Mouse (Mus musculus): Measurements from ENCODE around the gene 4930415O20Rik. TPM values are rescaled to one million over a fixed set of nuclear protein-coding genes. Genes with fewer than 3 reads are reported as not detected.

4930415O20Rik gene
- polyA plus RNA-seq, 1 experiment from 2014 or later: not detected

DNA sequence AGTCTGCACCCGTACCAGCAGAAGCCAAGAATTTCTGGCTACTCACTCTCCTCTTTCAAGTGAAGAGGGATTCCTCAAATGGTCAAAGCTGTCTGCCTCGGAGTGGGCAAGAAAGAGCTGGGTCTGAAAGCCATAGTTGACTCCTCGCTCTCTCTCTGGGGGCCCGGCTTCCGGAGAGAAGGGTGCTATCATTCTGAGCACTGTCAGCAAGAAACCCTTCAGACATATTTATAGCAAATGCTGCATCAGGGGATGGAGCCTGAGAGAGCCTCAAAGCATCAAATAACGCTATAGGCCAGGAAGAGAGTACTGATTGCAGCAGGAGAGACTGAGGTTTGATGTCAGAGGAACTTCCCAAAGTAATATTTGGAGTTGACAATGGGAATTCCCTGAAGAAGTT, 58.7 kb downstream of the 4930415O20Rik start:
- DNase-seq (ENCODE audit: low spot score): no peak

DNA sequence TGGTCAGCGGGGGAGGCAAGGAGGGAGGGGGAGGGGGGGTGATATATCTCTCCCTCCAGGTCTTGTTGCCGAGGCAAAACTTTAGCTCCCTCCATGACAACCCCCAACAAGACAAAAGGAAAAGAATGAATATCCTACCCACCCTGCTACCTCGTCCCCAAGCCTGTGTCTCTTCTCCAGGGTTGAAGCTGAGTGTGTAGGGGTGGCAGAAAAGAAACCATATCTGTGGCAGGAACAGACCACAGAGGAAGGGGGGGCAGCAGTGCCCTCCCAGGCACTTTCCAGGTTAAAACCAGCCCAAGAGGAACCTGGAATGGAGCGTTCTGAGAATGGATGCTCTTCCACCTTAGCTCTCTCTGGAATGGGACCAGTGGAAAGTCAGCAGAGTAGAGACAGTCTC, 59.7 kb downstream of the 4930415O20Rik start, which contains the start of gene Cacnb3:
Cacnb3 (plus strand) TSS at position 301 of the 400 bp plus-strand sequence.
- no peak for DNase-seq (ENCODE audit: low spot score)

DNA sequence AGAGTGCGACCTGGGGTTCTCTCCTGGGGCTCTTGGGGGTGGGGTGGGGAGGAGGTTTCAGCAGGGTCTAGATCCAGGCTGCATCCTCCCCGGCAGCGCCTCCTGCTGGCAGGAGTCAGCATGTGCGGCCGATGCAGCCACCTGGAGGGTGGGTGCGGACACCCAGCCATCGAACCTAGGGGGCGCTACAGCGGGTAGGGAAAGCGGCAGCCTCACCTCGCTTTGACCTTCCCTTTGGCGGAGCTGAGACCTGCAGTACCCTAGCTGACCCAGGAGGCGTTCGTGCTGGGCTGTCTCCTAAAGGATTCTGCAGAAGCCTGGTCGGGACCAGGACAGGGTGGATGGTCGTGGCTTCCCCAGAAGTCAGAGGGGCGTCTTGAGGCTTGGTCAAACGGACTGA, 60.7 kb downstream of the 4930415O20Rik start:
- peak; percentile 90 for DNase-seq (ENCODE audit: low spot score)

DNA sequence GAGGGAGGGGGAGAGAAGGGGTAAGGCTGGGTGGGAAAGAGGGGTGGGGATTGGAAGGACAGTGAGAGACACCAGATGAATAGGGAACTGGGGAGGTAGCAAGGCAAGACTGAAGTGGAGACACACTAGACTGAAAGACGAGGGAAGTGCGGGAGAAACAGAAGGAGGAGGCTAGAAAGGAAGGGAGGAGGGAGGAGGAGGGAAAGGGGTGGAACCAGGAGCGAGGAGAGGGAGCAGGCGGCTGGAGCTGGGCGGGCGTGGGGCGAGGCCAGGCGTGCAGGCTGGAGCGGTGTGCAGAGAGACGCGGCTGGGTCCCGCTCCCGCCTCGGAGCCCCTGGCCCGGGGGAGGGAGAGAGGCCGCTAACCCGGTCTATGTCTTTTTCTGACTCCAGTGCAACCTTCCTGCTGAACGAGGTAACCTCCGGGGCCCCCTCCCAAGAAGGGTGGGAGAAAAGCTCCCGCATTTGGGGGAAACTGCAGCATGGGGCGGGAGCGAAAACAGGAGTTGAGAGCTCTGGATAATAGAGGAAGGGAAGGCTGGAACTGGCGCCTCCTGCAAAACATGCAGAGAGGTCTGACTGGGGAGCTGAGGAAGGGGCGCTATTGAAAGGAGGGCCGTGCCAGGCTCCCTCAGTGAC, 61.4 kb downstream of the 4930415O20Rik start:
- no peak for DNase-seq (ENCODE audit: low spot score)

DNA sequence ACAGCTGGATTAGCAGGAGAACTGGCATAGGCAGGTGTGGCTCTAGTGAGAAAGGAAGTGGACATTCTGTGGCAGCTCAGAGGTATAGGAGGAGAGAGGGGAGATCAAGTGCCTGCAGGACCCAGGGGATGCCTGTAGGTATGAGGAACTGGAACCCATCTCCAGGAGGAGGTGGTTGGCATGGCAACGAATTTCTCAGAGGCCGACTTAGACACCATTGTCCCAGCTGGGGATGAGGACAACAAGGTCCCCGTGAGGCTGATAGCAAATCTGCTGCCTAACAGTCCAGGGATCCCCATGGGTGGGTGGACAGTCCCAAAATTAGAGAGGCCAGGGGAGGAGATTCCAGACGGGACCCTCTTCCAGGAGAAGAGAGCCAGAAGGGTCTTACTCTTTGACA, 62.1 kb downstream of the 4930415O20Rik start:
- no peak for DNase-seq (ENCODE audit: low spot score)

DNA sequence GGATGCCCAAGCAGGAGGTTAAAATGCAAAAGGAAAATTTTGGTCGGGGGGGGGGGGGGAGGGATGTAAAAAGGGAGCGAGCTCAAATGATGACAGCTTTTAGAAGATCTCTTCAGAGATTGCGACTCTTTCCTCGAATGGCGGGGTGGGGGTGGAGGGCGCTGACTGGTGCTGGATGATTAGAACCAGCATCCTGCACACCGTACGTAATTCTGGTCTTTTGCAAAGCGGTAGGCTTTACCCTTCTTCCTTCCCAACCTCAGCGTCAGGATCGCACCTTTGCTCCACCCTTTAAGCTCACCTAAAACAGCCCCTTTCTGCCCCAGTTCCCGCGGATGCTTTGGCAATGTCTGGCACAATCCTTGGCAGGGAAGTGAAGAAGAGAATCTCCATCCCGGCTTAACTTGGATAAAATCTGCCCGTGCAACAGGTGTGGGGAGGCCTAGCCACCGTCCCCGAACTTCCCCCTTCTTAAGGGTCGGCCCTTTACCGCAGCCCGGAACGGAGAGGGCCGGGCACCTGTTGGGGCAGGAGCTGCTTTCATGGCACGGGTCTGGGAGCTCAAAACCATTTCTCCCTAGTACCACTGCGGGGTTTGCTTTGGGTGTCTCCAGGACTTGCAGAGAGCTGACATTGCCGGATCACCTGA, 63.1 kb downstream of the 4930415O20Rik start:
- DNase-seq (ENCODE audit: low spot score): peak; percentile 16

DNA sequence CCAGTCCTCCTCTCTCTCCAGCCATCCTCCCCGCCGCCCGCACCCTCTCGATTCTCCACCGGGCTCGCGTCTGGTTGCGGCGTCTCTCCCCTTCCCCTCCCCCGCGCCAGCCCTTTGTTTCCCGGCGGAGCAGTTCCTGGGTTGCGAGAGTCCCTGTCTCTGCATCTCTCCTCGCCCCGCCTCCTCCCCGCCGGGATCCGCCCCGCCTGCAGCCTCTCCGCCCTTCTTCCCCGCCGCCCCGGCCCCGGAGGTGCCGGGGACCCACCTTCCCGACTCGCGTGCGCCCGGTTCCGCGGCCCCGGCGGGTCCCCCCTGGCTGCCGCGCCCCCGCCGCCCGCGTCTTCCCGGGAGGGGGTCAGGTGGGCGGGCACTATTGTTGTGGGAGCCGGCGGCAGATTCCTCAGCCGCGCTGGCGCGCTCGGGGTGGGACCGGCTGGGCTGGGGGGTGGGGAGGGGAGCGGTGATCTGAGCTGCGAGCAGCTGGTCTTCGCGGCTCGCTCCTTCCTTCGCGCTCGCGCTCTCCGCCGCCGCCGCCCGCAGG, 63.8 kb downstream of the 4930415O20Rik start:
- peak; percentile 66 for DNase-seq (ENCODE audit: low spot score)

DNA sequence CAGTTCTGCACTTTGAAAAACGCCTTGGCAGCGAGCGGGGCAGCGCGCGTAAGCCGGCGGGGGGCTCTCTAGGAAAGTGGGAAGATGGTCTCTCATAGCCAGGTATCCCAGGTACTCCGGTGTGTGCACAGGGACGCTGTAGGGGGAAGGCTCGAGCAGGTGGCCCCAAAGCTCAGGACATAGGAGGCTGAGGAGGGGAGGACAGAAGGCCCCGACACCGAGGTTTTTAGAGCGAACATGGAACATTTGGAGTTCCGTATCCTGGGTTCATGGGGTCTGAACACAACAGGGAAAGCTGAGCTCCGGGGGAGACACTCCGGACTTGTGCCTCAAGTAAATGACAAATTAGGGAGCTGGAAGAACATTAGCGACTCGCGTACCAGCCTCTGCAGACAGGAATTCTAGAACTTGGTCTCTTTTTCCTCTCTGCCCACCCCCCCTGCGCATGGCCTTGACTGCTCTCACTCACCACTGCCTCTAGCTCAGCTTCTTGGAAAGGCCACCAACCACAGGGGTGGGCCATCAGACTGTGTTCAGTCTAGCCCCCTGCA, 64.6 kb downstream of the 4930415O20Rik start:
- DNase-seq (ENCODE audit: low spot score): no peak

DNA sequence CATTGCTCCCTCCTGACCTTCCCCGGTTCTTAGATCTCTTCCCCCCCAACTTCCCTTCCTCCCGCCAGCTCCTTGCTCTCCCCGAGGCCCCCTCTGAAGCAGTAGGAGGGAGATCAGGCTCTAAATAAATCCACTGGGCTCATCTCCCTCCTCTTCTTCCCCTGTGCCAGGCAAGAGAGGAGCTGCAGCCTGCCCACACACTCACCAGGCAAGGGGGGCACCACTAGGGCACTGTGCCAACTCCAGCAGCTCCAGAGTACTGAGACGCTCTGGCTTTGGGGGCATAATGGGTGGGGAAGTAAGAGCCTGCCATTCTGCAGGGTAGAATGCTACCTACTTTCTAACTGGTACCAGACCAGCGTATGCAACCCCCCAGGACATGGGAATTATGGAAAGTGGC, 65.7 kb downstream of the 4930415O20Rik start:
- DNase-seq (ENCODE audit: low spot score): no peak

DNA sequence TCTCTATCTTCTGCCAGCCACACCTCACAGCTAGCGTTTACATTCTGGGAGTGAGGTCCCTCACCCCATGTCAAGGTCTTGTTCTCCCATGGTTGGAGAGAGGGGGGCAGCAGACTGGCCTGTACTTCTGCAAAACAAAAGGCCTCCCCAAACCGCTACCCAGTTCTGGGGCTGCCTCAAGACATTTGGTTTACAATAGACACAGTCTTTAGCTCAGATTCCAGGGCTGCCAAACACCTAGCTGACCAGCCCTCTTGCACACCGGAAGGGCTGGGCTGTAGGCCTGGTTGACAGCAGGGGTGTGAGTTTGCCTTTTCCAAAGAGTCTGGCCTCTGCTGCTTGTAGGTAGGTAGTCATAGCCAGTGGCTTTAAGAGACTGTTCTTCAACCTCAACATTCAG, 66.4 kb downstream of the 4930415O20Rik start:
- no peak for DNase-seq (ENCODE audit: low spot score)

Other genes starting within 250 kb of the 4930415O20Rik start
- not detected in 2 replicates for gene Olfr284, start 230.0 kb upstream of the 4930415O20Rik start, polyA plus RNA-seq (2015; fragmentation: Nextera tagmentation; extraction: Ambion mirVana)
- not detected in 2 replicates for gene Olfr283, start 190.1 kb upstream of the 4930415O20Rik start, polyA plus RNA-seq (2015; fragmentation: Nextera tagmentation; extraction: Ambion mirVana)
- gene Olfr282, start 139.8 kb upstream of the 4930415O20Rik start, polyA plus RNA-seq (2015; fragmentation: Nextera tagmentation; extraction: Ambion mirVana): not detected in 2 replicates
- gene Olfr281, start 118.4 kb upstream of the 4930415O20Rik start, polyA plus RNA-seq (2015; fragmentation: Nextera tagmentation; extraction: Ambion mirVana): not detected in 2 replicates
- gene OR5BS1P, start 101.1 kb upstream of the 4930415O20Rik start, polyA plus RNA-seq (2015; fragmentation: Nextera tagmentation; extraction: Ambion mirVana): 0.03 TPM in 1 of 2 replicates, not detected in the other
- 0.18 TPM in 1 of 2 replicates, not detected in the other for gene Lalba, start 88.3 kb upstream of the 4930415O20Rik start, polyA plus RNA-seq (2015; fragmentation: Nextera tagmentation; extraction: Ambion mirVana)
- not detected in 2 replicates for gene Olfr279, start 78.6 kb upstream of the 4930415O20Rik start, polyA plus RNA-seq (2015; fragmentation: Nextera tagmentation; extraction: Ambion mirVana)
- 98.8 and 108 TPM in 2 replicates for gene Kansl2, start 36.7 kb upstream of the 4930415O20Rik start, polyA plus RNA-seq (2015; fragmentation: Nextera tagmentation; extraction: Ambion mirVana)
- 51.1 and 55.8 TPM in 2 replicates for gene Ccnt1, start 81 bp upstream of the 4930415O20Rik start, polyA plus RNA-seq (2015; fragmentation: Nextera tagmentation; extraction: Ambion mirVana)
- gene Adcy6, start 39.1 kb downstream of the 4930415O20Rik start, polyA plus RNA-seq (2015; fragmentation: Nextera tagmentation; extraction: Ambion mirVana): 12.6 and 17.0 TPM in 2 replicates
- gene Cacnb3, start 59.8 kb downstream of the 4930415O20Rik start, polyA plus RNA-seq (2015; fragmentation: Nextera tagmentation; extraction: Ambion mirVana): 8.5 and 9.6 TPM in 2 replicates
- gene Ddx23, start 91.9 kb downstream of the 4930415O20Rik start, polyA plus RNA-seq (2015; fragmentation: Nextera tagmentation; extraction: Ambion mirVana): 23.5 and 26.4 TPM in 2 replicates
- gene Rnd1, start 106.5 kb downstream of the 4930415O20Rik start, polyA plus RNA-seq (2015; fragmentation: Nextera tagmentation; extraction: Ambion mirVana): 1.1 and 1.7 TPM in 2 replicates
- 0.09 and 0.40 TPM in 2 replicates for gene Ccdc65, start 137.2 kb downstream of the 4930415O20Rik start, polyA plus RNA-seq (2015; fragmentation: Nextera tagmentation; extraction: Ambion mirVana)
- gene Fkbp11, start 157.2 kb downstream of the 4930415O20Rik start, polyA plus RNA-seq (2015; fragmentation: Nextera tagmentation; extraction: Ambion mirVana): 4.6 and 6.4 TPM in 2 replicates
- 36.5 and 42.2 TPM in 2 replicates for gene Arf3, start 192.2 kb downstream of the 4930415O20Rik start, polyA plus RNA-seq (2015; fragmentation: Nextera tagmentation; extraction: Ambion mirVana)
- gene Wnt10b, start 207.1 kb downstream of the 4930415O20Rik start, polyA plus RNA-seq (2015; fragmentation: Nextera tagmentation; extraction: Ambion mirVana): 0.85 TPM in 2 replicates
- 0.08 TPM in 1 of 2 replicates, not detected in the other for gene Wnt1, start 218.9 kb downstream of the 4930415O20Rik start, polyA plus RNA-seq (2015; fragmentation: Nextera tagmentation; extraction: Ambion mirVana)
- 0.10 and 0.13 TPM in 2 replicates for gene Ddn, start 238.5 kb downstream of the 4930415O20Rik start, polyA plus RNA-seq (2015; fragmentation: Nextera tagmentation; extraction: Ambion mirVana)